23 mouse cellular contexts compared by ENCODE assay signal in genomic region chr4:134681819-134682218, GRCm38 (mm10). TPM values are rescaled to one million over a fixed set of nuclear protein-coding genes. Genes with fewer than 3 reads are reported as not detected.
A peak's percentile ranks its signal among the peaks of the same experiment; 100 is the strongest.
DNase-seq lines count a peak whose midpoint lies in the region; ATAC-seq and TF ChIP-seq lines count a peak whose summit lies in the region.
"Had no signal": no experiment of that assay in that cellular context is flagged by ENCODE, and none has a peak within 500 bp of the region (broad histone marks: within the 10 kb centered on the region; RNA-seq: fewer than 3 reads in every experiment).

No protein-coding gene starts in this region.

- H3K9me3 ChIP-seq in midbrain, postnatal 0 days (ENCODE audit: low read length): no peaks in the 10 kb centered on the region
- no peaks in the 10 kb centered on the region for H3K9me3 ChIP-seq in midbrain, embryonic 14.5 days (ENCODE audit: control insufficient read depth, low read length)
- H3K9me3 ChIP-seq: embryonic facial prominence, embryonic 12.5 days had no signal

- H3K4me3 ChIP-seq in cerebellum, adult 2 months (replicated peaks; ENCODE audit: insufficient read depth, low read depth, low read length): no peak overlapping the region
- H3K4me3 ChIP-seq in layer of hippocampus, adult 2 months: no peak overlapping the region
- H3K4me3 ChIP-seq in midbrain, postnatal 0 days (ENCODE audit: low read depth, low read length): no peak overlapping the region
- H3K4me3 ChIP-seq in midbrain, embryonic 14.5 days (replicated peaks; ENCODE audit: low read depth, low read length): no peak overlapping the region
- H3K4me3 ChIP-seq: embryonic facial prominence, embryonic 12.5 days; heart, embryonic 10.5 days; hindbrain, embryonic 13.5 days; myocyte had no signal

- no peaks in the 10 kb centered on the region for H3K36me3 ChIP-seq in midbrain, postnatal 0 days (ENCODE audit: insufficient read depth, low read length)
- no peaks in the 10 kb centered on the region for H3K36me3 ChIP-seq in midbrain, embryonic 14.5 days (ENCODE audit: control insufficient read depth, insufficient read depth, low read length)
- H3K36me3 ChIP-seq: embryonic facial prominence, embryonic 12.5 days; hindbrain, embryonic 13.5 days had no signal

- DNase-seq in cerebellum, adult 2 months: peak in 1 of 2 experiments; percentile 47
- no peak for DNase-seq in cerebellum, adult 11-12 months
- DNase-seq in layer of hippocampus, adult 2 months (ENCODE audit: low spot score in 2 of 2): no peak
- no peak for DNase-seq in layer of hippocampus, postnatal 25 days (ENCODE audit: extremely low spot score in 1 of 2, low spot score in 1 of 2)
- no peak for DNase-seq in midbrain, postnatal 0 days (ENCODE audit: low spot score)
- DNase-seq in midbrain, embryonic 14.5 days: no peak
- DNase-seq in induced T-regulatory cell, adult 2 months (ENCODE audit: low read depth): peak; percentile 22
- DNase-seq: cerebellum, adult 11 months; forebrain, postnatal 0 days; gastrocnemius, postnatal 25 days; heart, postnatal 10 days; kidney, adult 11 months; kidney, postnatal 25 days; lung, postnatal 10 days; retina, postnatal 1 day; right cerebral cortex, postnatal 4 days; thymus, adult 2 months had no signal

- peaks cover 58% of the 10 kb centered on the region for H3K4me1 ChIP-seq in cerebellum, adult 2 months (ENCODE audit: control insufficient read depth, insufficient read depth, low read length)
- H3K4me1 ChIP-seq in midbrain, postnatal 0 days (ENCODE audit: insufficient read depth, low read length): 0 out of 2 replicates have a peak, but pooled peaks cover 7% of the 10 kb centered on the region
- H3K4me1 ChIP-seq in midbrain, embryonic 14.5 days (ENCODE audit: control insufficient read depth, insufficient read depth, low read length): peaks cover 19% of the 10 kb centered on the region

- no peak overlapping the region for H3K9ac ChIP-seq in midbrain, postnatal 0 days (replicated peaks; ENCODE audit: low read length, poor library complexity, severe bottlenecking)
- H3K9ac ChIP-seq in midbrain, embryonic 14.5 days (replicated peaks; ENCODE audit: low read length): no peak overlapping the region
- H3K9ac ChIP-seq: embryonic facial prominence, embryonic 12.5 days; forebrain, postnatal 0 days; hindbrain, embryonic 13.5 days had no signal

- no peak overlapping the region for H3K4me2 ChIP-seq in midbrain, postnatal 0 days (ENCODE audit: low read depth, low read length, poor library complexity, severe bottlenecking)
- H3K4me2 ChIP-seq in midbrain, embryonic 14.5 days (ENCODE audit: low read length): no peak overlapping the region
- H3K4me2 ChIP-seq: embryonic facial prominence, embryonic 12.5 days; hindbrain, embryonic 13.5 days had no signal

- H3K27ac ChIP-seq in cerebellum, adult 2 months (ENCODE audit: insufficient read depth, low read length): peak overlapping the region; percentile 91
- H3K27ac ChIP-seq in layer of hippocampus, adult 2 months: no peak overlapping the region
- no peak overlapping the region for H3K27ac ChIP-seq in midbrain, postnatal 0 days (ENCODE audit: low read depth, low read length)
- H3K27ac ChIP-seq in midbrain, embryonic 14.5 days (replicated peaks; ENCODE audit: low read depth, low read length): no peak overlapping the region

- 86% methylated on average over 7 of the region's 7 CpGs for WGBS in cerebellum, adult 2 months
- WGBS in midbrain, postnatal 0 days: 94% methylated on average over 7 of the region's 7 CpGs
- 88% methylated on average over 7 of the region's 7 CpGs for WGBS in midbrain, embryonic 14.5 days

- H3K27me3 ChIP-seq in cerebellum, adult 2 months (ENCODE audit: control insufficient read depth, insufficient read depth, low read length): no peaks in the 10 kb centered on the region
- H3K27me3 ChIP-seq in midbrain, postnatal 0 days (ENCODE audit: insufficient read depth, low read length): no peaks in the 10 kb centered on the region
- no peaks in the 10 kb centered on the region for H3K27me3 ChIP-seq in midbrain, embryonic 14.5 days (ENCODE audit: control insufficient read depth, insufficient read depth, low read length)
- H3K27me3 ChIP-seq: CH12.LX; embryonic facial prominence, embryonic 12.5 days had no signal

- no peak for ATAC-seq in midbrain, postnatal 0 days (ENCODE audit: low FRiP score)
- no peak for ATAC-seq in midbrain, embryonic 14.5 days (ENCODE audit: low FRiP score, low TSS enrichment)
- ATAC-seq in megakaryocyte, adult 5-6 weeks (ENCODE audit: poor library complexity, severe bottlenecking): no peak
- ATAC-seq: forebrain, postnatal 0 days had no signal

- peak; percentile 36 for TF ChIP-seq CTCF in cerebellum, adult 2 months (IDR thresholded peaks at IDR 0.05; ENCODE audit: borderline replicate concordance, insufficient read depth, low read depth, low read length)
- peak; percentile 54 for TF ChIP-seq CTCF in layer of hippocampus, adult 2 months (conservative IDR thresholded peaks at IDR 0.05)
- peak; percentile 30; the same call in 1 of the 2 replicates for TF ChIP-seq CTCF in midbrain, postnatal 0 days (IDR thresholded peaks at IDR 0.05)

- TF ChIP-seq POLR2A in cerebellum, adult 2 months (IDR thresholded peaks at IDR 0.05; ENCODE audit: borderline replicate concordance, insufficient read depth, low read length): no peak

RNA-seq across cellular contexts. Expression of gene Man1c1, which starts 22.3 kb away (rescaled TPM):
- polyA plus RNA-seq in cerebellum, adult 2 months (2012; rRNA removed): 30.1 and 36.3 TPM in 2 replicates
- 10 to 100 TPM; 22.1 to 25.1 TPM for total RNA-seq in layer of hippocampus, adult 2 months (2021)
- 10 to 100 TPM; 20.9 to 22.3 TPM for total RNA-seq in layer of hippocampus, postnatal 25 days (2021)
- 17.1 and 28.7 TPM in 2 replicates for total RNA-seq in midbrain, postnatal 0 days (2014; rRNA removed)
- polyA plus RNA-seq in midbrain, postnatal 0 days (2015; fragmentation: Nextera tagmentation; extraction: Ambion mirVana): 2.7 and 3.4 TPM in 2 replicates
- 3.9 and 4.9 TPM in 2 replicates for polyA plus RNA-seq in midbrain, embryonic 14.5 days (2014; fragmentation: Nextera tagmentation; extraction: Ambion mirVana)
- total RNA-seq in megakaryocyte, adult 5-6 weeks (2015): 28.0 and 33.1 TPM in 2 replicates
- 14.1 and 16.9 TPM in 2 replicates for total RNA-seq in megakaryocyte, adult 5-6 weeks (2017)
